Mouse (Mus musculus): ENCODE results near the gene Abi3.
"Not testable (repeated sequence)": the region's sequence is repeated elsewhere in the genome, so short reads cannot be mapped to it uniquely, and the experiment has no call there.

The Abi3 gene

DNA sequence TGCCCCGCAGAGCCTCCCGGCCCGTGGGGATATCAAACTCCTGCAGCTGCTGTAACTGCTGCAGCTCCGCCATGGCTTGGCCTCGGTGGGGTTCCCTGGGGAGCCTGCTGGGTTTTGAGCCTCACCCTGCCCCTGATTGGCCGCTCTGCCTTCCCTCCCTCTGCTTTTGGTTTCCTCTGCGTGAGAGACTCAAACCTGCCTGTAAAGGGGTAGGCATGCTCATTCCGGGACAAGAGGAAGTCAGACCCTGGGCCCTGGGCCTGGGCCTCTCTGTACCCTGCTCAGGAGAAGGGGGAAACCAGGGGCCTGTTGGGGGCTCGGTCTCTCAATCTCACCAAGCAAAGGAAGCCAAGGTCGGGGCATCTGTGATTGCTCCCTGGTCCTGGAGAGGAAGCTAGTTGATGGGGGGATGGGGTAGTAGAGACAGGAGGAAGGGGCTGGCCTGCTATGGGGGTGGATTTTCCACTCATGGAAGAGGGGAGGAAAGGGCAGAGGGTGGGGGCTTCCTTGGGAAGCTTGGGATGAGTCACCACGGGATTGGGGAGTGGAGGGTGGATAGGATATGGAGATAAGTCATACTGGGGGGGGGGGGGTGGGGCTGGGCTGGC lies at the start of gene Abi3:
Abi3 (minus strand) TSS at position 403 of the 608 bp plus-strand sequence.
- DNase-seq, result peak; percentile 81 to 91

- no peak for DNase-seq
Measured at GRCm38 (mm10) chr11:95890462-95891051, 48.3 kb upstream of the Abi3 start.

DNA sequence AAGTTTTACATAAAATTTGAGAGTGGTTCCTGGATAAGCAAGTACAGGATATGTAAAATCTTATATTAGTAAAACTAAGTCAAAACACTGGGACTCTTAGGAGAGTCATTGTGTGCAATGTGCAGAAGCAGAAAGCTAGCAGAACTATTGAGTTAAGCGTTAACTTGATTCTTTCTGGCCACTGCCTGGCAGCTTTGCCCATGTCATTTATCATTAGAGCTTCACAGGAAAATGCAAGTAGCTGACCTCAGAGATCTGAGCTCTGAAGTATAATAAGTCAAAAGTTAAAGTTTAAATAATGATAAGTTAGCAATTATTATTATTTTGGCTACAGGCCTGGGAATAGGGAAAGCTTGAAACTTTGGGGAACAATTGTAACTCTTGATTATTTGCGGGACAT lies 37.6 kb upstream of the Abi3 start:
- DNase-seq, result not testable (repeated sequence)

DNA sequence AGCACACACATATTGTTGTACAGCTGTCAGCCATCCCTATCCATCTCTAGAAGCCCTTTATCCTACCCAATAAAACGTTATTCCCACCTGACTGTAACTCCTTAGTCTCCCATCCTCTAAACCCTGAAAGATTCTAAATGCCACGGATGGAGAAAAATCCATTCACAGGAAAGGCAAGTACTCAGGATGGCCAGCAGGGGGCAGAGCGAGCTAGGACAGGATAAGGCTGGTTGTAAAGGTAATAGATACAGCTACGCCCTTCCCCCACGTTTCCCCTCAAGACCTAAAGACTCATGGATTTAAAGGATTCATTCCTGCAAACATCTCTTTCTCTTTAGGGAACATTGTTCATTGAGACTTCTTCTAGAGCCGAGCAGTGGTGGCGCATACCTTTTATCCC lies 34.0 kb upstream of the Abi3 start:
- no peak for DNase-seq

DNA sequence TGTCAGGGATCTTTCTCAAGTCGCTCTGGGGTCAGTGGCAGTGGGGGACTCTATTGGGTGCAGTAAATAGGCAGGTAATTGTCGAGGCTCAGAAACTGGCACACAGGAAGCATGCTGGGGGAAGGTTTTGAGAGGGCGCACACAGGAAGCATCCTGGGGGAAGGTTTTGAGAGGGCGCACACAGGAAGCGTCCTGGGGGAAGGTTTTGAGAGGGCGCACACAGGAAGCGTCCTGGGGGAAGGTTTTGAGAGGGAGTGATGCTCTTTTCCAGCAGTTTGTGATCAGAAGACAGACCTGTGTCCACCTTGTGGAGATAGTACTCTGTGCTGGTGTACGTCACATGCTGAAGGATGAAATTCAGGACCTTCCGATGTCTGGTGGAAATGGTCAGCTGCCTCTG lies 33.5 kb upstream of the Abi3 start:
- no peak for DNase-seq

GRCm38 (mm10) chr11:95869918-95870470 lies 27.7 kb upstream of the Abi3 start:
- no peak for DNase-seq

DNA sequence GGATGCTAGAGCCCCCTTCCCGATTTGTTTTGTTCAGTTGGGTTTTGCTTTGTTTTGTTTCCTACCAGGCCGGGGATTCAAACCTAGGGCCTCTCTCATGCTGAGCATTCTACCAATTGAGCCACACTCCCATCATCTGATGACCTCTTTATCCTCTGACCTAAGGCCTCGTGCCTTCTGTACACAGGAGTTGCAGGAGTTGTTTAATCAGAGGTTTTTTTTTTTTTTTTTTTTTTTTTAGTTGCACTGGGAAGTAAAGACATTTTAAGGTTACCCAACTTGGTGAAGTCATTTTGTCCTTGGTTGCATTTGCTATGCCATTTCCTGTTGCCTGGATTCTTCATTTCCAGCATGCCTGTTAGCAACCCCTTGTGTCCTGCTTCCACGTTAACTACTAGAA lies 27.2 kb upstream of the Abi3 start:
- DNase-seq, result no peak

GRCm38 (mm10) chr11:95861397-95861796 lies 19.1 kb upstream of the Abi3 start:
- DNase-seq, result no peak

DNA sequence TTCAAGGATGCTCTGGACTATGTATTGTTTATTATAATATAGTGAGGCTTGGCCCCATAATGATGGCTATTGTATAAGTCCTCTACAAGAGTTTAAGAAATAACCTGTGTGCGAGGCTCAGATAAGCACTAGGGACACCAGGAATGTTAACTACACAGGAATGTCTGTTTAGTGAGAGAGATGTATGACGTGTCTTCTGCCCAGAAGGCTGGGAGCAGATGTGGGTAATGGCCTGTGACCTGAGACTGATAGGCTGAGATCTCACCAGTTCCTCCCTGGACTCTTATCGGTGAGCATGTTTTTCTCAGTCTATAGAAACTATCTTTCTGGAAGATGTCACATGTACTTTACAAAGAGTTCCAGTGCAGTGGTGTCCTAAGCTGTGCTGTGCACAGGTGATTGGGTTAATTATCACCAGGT lies 17.8 kb upstream of the Abi3 start:
- no peak for DNase-seq

DNA sequence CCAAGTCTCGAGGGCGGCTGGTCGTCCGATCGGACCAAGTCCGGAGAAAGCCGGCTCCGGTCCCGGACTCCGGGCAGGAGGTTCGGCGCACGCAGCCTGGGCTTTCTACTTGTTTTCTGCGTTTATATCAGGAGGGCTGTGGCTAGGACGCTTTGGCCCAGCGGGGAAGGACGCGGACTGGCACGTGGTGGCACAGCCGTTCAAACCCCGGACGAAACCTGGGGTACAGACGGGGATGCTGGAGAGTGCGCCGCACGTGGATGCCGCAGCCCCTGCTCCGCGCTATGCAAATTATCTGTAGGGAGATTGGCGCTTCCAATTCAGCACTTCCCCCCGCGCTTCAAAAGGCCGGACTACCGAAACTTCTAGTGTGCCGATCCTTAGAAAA lies 17.2 kb upstream of the Abi3 start:
- DNase-seq, result peak; percentile 57 to 68

- DNase-seq, result peak; percentile 96 to 98
Measured at GRCm38 (mm10) chr11:95858528-95859467, 16.5 kb upstream of the Abi3 start.

- no peak for DNase-seq
Measured at GRCm38 (mm10) chr11:95857716-95858527, 15.6 kb upstream of the Abi3 start.

GRCm38 (mm10) chr11:95857306-95857705 lies 15.0 kb upstream of the Abi3 start:
- DNase-seq, result no peak

- peak in 1 of 2 experiments; percentile 44 for DNase-seq
Measured at GRCm38 (mm10) chr11:95853684-95854083, 11.4 kb upstream of the Abi3 start.

- no peak for DNase-seq
Measured at GRCm38 (mm10) chr11:95850898-95851297, 8.6 kb upstream of the Abi3 start.

GRCm38 (mm10) chr11:95844935-95845334 lies 2.7 kb upstream of the Abi3 start:
- DNase-seq, result no peak

- no peak for DNase-seq
Measured at GRCm38 (mm10) chr11:95843421-95843950, 1.2 kb upstream of the Abi3 start.

GRCm38 (mm10) chr11:95842953-95843352 lies 677 bp upstream of the Abi3 start:
- no peak for DNase-seq

GRCm38 (mm10) chr11:95841498-95841830 lies 812 bp downstream of the Abi3 start:
- no peak for DNase-seq

- no peak for DNase-seq
Measured at GRCm38 (mm10) chr11:95840694-95841497, 1.4 kb downstream of the Abi3 start.
